Mouse (Mus musculus) small intestine, adult 2 months (tissue): ENCODE measurements around the gene Rassf1.

ENCODE experiments used
- CTCF ChIP-seq: fragments of 200-500 bp; IDR thresholded peaks from 2 replicates; pipeline ENCODE4 v1.5.1; 2012; ENCODE audit warnings: low read depth, mild to moderate bottlenecking, control low read depth, inconsistent platforms, low read length, moderate library complexity, mixed read lengths; ENCODE audit not compliant: insufficient replicate concordance, insufficient read length; ENCODE audit errors: extremely low read depth
- POLR2A ChIP-seq: fragments of 200-500 bp; IDR thresholded peaks from 2 replicates; pipeline ENCODE4 v1.6.1; 2012; ENCODE audit warnings: low read depth, mild to moderate bottlenecking, control low read depth, inconsistent platforms, low read length, moderate library complexity

- TF ChIP-seq POLR2A (0 out of 2 replicates have a peak, but pooled peaks have one; percentile 10), CTCF (no peak)
Measured at GRCm38 (mm10) chr9:107541474-107542351, 9.6 kb upstream of the Rassf1 start, which contains the start of the genes Cyb561d2 and Nprl2.
